Mouse (Mus musculus) CD8-positive naive resting alpha-beta T cell, adult 2 months (primary cell): ENCODE measurements around the gene Rbm47.
"Not testable (repeated sequence)": the region's sequence is repeated elsewhere in the genome, so short reads cannot be mapped to it uniquely, and the experiment has no call there.

Source experiments
- DNase-seq, 2 experiments: peaks; one replicate each; pipeline ENCODE4 v3.0.0; 2022; ENCODE audit warnings: low read depth in 2 of 2, low spot score in 2 of 2

Rbm47 gene

GRCm38 (mm10) chr5:66173018-66173417, at the start of gene Rbm47:
Rbm47 (minus strand) TSS chr5:66173118.
- DNase-seq: no peak

GRCm38 (mm10) chr5:66220620-66221019, 47.7 kb upstream of the Rbm47 start:
- DNase-seq: no peak

- DNase-seq: no peak
Measured at GRCm38 (mm10) chr5:66219692-66220091, 46.8 kb upstream of the Rbm47 start.

- DNase-seq: no peak
Measured at GRCm38 (mm10) chr5:66215569-66216277, 42.8 kb upstream of the Rbm47 start.

GRCm38 (mm10) chr5:66214395-66214935, 41.5 kb upstream of the Rbm47 start:
- DNase-seq: no peak

DNA sequence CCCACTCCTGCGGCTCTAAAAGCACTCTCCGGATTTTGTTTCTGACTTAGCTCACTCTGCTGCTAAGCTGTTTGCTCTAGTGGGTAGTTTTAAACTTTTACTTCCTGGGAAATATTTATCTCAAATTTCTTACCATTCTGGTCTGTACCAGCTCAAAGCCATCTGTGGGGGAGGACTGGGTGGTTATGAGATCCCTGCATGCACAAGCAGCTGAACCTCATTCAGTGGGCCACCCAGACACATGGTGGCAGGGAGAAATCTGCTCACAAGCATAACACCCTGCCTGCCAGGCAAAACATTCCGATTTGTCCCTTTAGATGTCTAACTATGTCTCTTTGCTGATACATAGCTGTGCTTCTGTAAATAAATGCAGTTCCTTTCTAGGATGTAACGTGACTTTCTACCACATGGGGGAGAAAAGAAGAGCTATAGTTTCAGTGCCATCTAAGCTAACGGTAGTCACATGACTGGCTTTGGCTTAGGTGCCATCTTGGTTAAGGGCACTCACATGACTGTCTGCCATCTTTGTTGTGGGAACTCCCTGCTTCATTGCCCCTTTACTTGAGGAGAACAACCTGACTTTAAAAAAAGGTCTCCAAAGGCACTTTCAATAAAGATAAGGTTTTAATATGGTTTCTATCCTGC, 36.7 kb upstream of the Rbm47 start:
- DNase-seq: no peak

DNA sequence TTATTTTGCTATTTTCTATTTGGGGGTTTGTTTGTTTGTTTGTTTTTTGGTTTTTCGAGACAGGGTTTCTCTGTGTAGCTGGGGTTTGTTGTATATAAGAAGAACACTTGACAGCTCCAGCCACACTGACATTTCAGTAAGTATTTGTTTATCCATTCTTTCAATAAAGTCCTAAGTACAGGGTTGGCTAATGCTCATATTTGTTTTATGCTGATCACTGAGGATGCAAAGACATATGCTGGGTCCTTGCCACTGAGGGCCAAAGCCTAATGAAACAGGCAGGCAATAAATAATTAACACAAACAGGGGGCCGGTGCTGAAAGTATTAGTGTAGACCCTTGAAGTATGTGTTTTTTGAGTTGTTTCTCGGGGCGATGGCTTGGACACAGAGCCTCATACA, 32.0 kb upstream of the Rbm47 start:
- DNase-seq: no peak

GRCm38 (mm10) chr5:66203424-66203823, 30.5 kb upstream of the Rbm47 start:
- no peak for DNase-seq

- DNase-seq: peak; percentile 59 to 69
Measured at GRCm38 (mm10) chr5:66200044-66200443, 27.1 kb upstream of the Rbm47 start.

GRCm38 (mm10) chr5:66195323-66195722, 22.4 kb upstream of the Rbm47 start:
- no peak for DNase-seq

DNA sequence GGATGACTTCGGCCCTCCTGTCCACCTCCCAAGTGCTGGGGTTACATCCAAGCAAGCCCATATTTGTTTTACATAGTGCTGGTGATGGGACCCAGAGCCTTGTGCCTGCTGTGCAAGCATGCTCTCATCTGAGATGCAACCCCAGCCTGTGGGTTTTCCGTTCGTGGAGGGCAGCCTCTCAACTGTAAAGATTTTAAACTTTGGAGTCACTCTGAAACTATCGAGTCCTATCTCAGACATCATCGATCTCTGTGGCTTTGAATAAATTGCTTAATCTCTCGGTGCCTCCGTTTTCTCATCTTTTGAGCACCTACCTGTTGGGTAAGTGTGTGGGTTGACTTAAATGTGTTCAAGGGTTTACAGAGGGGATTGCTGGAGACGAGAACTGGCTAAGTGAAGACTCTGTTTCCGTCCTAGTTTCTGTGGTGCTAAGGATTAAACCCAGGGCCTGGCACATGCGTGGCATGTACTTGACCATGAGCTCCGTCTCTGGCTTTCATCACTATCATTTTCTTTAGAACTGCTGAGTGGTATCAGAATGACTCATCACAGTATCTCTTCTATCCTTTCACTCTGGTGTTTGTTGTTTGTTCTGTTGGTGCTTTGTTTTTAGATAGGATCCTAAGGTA, 20.4 kb upstream of the Rbm47 start:
- no peak for DNase-seq

DNA sequence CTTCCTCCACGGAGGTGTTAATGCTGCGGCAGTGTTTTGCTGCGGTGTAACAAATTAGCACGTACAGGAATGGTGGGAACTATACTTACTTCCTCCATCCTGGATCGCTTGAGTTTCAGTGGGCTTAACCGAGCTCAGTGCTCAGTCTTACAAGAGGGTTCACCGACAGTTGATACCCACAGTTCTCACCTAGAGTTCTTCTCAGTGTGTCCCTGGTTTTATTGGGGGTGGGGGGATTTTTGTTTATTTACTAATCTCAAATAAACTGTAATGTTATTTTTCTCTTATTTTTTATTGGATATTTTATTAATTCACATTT, 18.2 kb upstream of the Rbm47 start:
- DNase-seq: no peak

GRCm38 (mm10) chr5:66190481-66191184, 17.7 kb upstream of the Rbm47 start:
- no peak for DNase-seq

GRCm38 (mm10) chr5:66188591-66188990, 15.7 kb upstream of the Rbm47 start:
- DNase-seq: not testable (repeated sequence)

GRCm38 (mm10) chr5:66182156-66182555, 9.2 kb upstream of the Rbm47 start:
- no peak for DNase-seq

- DNase-seq: no peak
Measured at GRCm38 (mm10) chr5:66174160-66174837, 1.4 kb upstream of the Rbm47 start.

- DNase-seq: no peak
Measured at GRCm38 (mm10) chr5:66170591-66170990, 2.3 kb downstream of the Rbm47 start.

GRCm38 (mm10) chr5:66169099-66169485, 3.8 kb downstream of the Rbm47 start:
- no peak for DNase-seq

DNA sequence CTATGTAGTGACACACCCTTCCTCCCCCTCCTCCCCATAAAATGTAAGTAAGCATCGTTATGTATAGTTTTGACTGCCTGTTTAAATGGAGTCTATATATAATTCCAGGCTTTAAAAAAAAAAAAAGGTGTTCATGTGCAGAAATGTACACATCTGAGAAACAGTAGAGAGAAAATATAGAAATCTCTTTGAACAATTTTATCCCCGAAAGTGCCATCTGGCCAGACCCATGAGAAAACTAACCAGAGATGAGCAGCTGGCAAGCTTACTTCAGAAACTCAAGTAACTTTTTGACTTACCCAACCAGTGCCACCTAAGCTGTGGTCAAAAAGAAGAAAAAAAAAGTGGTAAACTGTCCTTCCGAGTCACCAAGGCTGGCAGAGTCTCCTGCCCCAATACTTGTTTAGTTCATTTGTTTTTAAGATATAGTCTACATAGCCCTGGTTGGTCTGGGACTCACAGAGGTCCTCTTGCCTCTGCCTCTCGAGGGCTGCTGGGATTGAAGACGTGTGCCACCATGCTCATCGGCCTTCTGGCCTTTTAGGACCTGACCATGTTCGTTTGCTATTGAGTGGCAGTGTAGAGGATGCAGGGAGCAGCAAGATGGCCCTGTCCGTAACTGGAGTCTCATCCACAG, 4.3 kb downstream of the Rbm47 start:
- DNase-seq: no peak

- no peak for DNase-seq
Measured at GRCm38 (mm10) chr5:66166931-66167330, 6.0 kb downstream of the Rbm47 start.

GRCm38 (mm10) chr5:66166193-66166629, 6.7 kb downstream of the Rbm47 start:
- no peak for DNase-seq
